Mouse (Mus musculus): ENCODE data around the gene Erc2. TPM values are rescaled to one million over a fixed set of nuclear protein-coding genes. Genes with fewer than 3 reads are reported as not detected.
A peak's percentile ranks its signal among the peaks of the same experiment; 100 is the strongest.

The Erc2 gene
- polyA plus RNA-seq, 1 experiment from 2014 or later, result 4.3 TPM

- 78% methylated on average over 1 of the region's 1 CpGs for WGBS
Measured at GRCm38 (mm10) chr14:27933533-27933932, 311.3 kb downstream of the Erc2 start.

GRCm38 (mm10) chr14:27935714-27936113, 313.5 kb downstream of the Erc2 start:
- H3K4me2 ChIP-seq (ENCODE audit: low read depth, low read length), result no peak overlapping the region
- H3K4me1 ChIP-seq (ENCODE audit: control insufficient read depth, insufficient read depth, low read length), result peaks cover 16% of the 10 kb centered on the region
- H3K9ac ChIP-seq (ENCODE audit: low read depth, low read length), result no peak overlapping the region
- no peaks in the 10 kb centered on the region for H3K36me3 ChIP-seq (ENCODE audit: control insufficient read depth, insufficient read depth, low read length)
- no peak overlapping the region for H3K4me3 ChIP-seq (ENCODE audit: low read depth, low read length)
- no peaks in the 10 kb centered on the region for H3K27me3 ChIP-seq (replicated peaks; ENCODE audit: control insufficient read depth, insufficient read depth, low read length)
- no peaks in the 10 kb centered on the region for H3K9me3 ChIP-seq (ENCODE audit: control insufficient read depth, low read length)
- 94% methylated on average over 3 of the region's 3 CpGs for WGBS
- no peak for ATAC-seq (ENCODE audit: low read depth)
- H3K27ac ChIP-seq (replicated peaks; ENCODE audit: low read depth, low read length), result no peak overlapping the region
- no peak for DNase-seq (ENCODE audit: low spot score)

More at GRCm38 (mm10) chr14:27933533-27933932, 311.3 kb downstream of the Erc2 start:
- H3K4me1 ChIP-seq (ENCODE audit: control insufficient read depth, insufficient read depth, low read length), result peaks cover 11% of the 10 kb centered on the region
- H3K4me2 ChIP-seq (ENCODE audit: low read depth, low read length), result no peak overlapping the region
- H3K4me3 ChIP-seq (ENCODE audit: low read depth, low read length), result no peak overlapping the region
- no peak overlapping the region for H3K27ac ChIP-seq (replicated peaks; ENCODE audit: low read depth, low read length)
- no peaks in the 10 kb centered on the region for H3K27me3 ChIP-seq (replicated peaks; ENCODE audit: control insufficient read depth, insufficient read depth, low read length)
- peak; percentile 14 for DNase-seq (ENCODE audit: low spot score)
- no peak for ATAC-seq (ENCODE audit: low read depth)
- H3K9ac ChIP-seq (ENCODE audit: low read depth, low read length), result no peak overlapping the region
- H3K36me3 ChIP-seq (ENCODE audit: control insufficient read depth, insufficient read depth, low read length), result no peaks in the 10 kb centered on the region
- H3K9me3 ChIP-seq (ENCODE audit: control insufficient read depth, low read length), result no peaks in the 10 kb centered on the region

DNA sequence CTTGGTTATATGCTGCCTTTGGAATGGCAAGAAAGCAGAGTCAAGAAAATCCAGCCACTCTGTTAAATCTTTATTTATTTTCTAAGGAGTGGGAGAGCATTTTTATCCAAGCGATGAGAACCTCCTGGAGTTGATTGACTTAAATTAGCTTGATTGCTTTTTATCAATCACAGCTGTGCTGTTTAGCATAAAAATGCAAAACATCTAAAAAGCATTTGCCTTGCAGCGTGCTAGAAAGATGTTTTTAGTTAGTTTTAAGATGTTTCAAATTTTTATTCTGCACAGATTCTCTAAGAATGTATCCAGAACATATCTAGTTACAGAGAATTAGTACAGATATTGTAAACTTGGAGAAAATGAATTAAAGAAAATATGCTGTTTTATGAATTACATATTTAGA, 315.7 kb downstream of the Erc2 start:
- Histone ChIP-seq H3K4me1 (ENCODE audit: control insufficient read depth, insufficient read depth, low read length) (peaks cover 16% of the 10 kb centered on the region), H3K9me3 (ENCODE audit: control insufficient read depth, low read length) (no peaks in the 10 kb centered on the region), H3K9ac (ENCODE audit: low read depth, low read length) (no peak overlapping the region), H3K4me2 (ENCODE audit: low read depth, low read length) (no peak overlapping the region), H3K36me3 (ENCODE audit: control insufficient read depth, insufficient read depth, low read length) (no peaks in the 10 kb centered on the region), H3K27ac (replicated peaks; ENCODE audit: low read depth, low read length) (peak overlapping the region; percentile 61; the same call in 1 of the 2 replicates), H3K27me3 (replicated peaks; ENCODE audit: control insufficient read depth, insufficient read depth, low read length) (no peaks in the 10 kb centered on the region), H3K4me3 (ENCODE audit: low read depth, low read length) (no peak overlapping the region)
- peak; percentile 86 for DNase-seq (ENCODE audit: low spot score)
- WGBS, result 19% methylated on average over 2 of the region's 2 CpGs
- peak; percentile 53 for ATAC-seq (ENCODE audit: low read depth)

DNA sequence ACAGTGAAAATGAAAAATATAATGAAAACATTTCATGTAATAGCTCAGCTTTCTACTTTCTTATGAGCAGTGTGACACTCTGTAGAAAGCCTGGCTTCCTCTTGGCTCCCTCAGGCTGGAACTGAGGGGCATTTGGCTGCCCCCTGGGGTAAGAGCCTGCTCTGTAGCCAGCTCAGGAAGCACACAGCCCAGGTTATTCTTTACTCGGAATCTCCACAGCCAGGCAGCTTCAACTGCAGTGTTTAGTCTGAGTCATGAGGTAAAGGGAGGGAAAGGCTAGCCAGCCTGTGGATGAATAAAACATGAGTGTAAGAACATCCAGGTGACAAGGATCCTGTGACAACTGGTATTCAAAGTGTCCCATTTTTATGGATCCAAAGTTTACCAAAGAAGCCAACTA, 323.0 kb downstream of the Erc2 start:
- 14% methylated on average over 1 of the region's 1 CpGs for WGBS
- Histone ChIP-seq H3K9ac (ENCODE audit: low read depth, low read length) (no peak overlapping the region), H3K27ac (replicated peaks; ENCODE audit: low read depth, low read length) (no peak overlapping the region), H3K4me3 (ENCODE audit: low read depth, low read length) (no peak overlapping the region), H3K9me3 (ENCODE audit: control insufficient read depth, low read length) (no peaks in the 10 kb centered on the region), H3K36me3 (ENCODE audit: control insufficient read depth, insufficient read depth, low read length) (no peaks in the 10 kb centered on the region), H3K4me2 (ENCODE audit: low read depth, low read length) (no peak overlapping the region), H3K27me3 (replicated peaks; ENCODE audit: control insufficient read depth, insufficient read depth, low read length) (no peaks in the 10 kb centered on the region), H3K4me1 (ENCODE audit: control insufficient read depth, insufficient read depth, low read length) (0 out of 2 replicates have a peak, but pooled peaks cover 10% of the 10 kb centered on the region)
- no peak for DNase-seq (ENCODE audit: low spot score)
- no peak for ATAC-seq (ENCODE audit: low read depth)

- ATAC-seq (ENCODE audit: low read depth), result no peak
- H3K9ac ChIP-seq (ENCODE audit: low read depth, low read length), result no peak overlapping the region
- H3K9me3 ChIP-seq (ENCODE audit: control insufficient read depth, low read length), result no peaks in the 10 kb centered on the region
- H3K27me3 ChIP-seq (replicated peaks; ENCODE audit: control insufficient read depth, insufficient read depth, low read length), result no peaks in the 10 kb centered on the region
- H3K36me3 ChIP-seq (ENCODE audit: control insufficient read depth, insufficient read depth, low read length), result no peaks in the 10 kb centered on the region
- WGBS, result 44% methylated on average over 5 of the region's 5 CpGs
- no peak for DNase-seq (ENCODE audit: low spot score)
- 0 out of 2 replicates have a peak, but pooled peaks cover 10% of the 10 kb centered on the region for H3K4me1 ChIP-seq (ENCODE audit: control insufficient read depth, insufficient read depth, low read length)
- no peak overlapping the region for H3K4me3 ChIP-seq (ENCODE audit: low read depth, low read length)
- H3K4me2 ChIP-seq (ENCODE audit: low read depth, low read length), result no peak overlapping the region
- no peak overlapping the region for H3K27ac ChIP-seq (replicated peaks; ENCODE audit: low read depth, low read length)
Measured at GRCm38 (mm10) chr14:27946211-27946610, 324.0 kb downstream of the Erc2 start.

DNA sequence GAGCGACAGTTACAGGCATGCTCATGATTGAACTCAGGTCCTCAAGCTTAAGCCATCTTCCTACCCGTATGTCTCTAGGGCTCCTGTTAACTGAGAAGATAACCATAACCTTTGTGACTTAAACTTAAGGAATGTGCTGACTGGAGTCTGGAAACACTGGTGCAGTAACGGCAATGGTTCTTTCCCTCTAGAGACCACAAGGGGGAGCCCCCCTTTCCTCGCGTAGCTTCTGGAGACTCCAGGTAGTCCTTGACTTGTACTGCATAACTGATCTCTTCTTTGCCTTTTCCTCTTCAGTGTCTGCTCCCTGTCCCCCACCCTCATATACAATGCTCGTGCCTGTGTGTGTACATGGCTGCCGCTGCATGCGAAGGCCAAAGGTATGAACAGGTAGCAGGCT, 326.2 kb downstream of the Erc2 start:
- Histone ChIP-seq H3K27me3 (replicated peaks; ENCODE audit: control insufficient read depth, insufficient read depth, low read length) (no peaks in the 10 kb centered on the region), H3K27ac (replicated peaks; ENCODE audit: low read depth, low read length) (no peak overlapping the region), H3K36me3 (ENCODE audit: control insufficient read depth, insufficient read depth, low read length) (no peaks in the 10 kb centered on the region), H3K9ac (ENCODE audit: low read depth, low read length) (no peak overlapping the region), H3K4me3 (ENCODE audit: low read depth, low read length) (no peak overlapping the region), H3K4me1 (ENCODE audit: control insufficient read depth, insufficient read depth, low read length) (0 out of 2 replicates have a peak, but pooled peaks cover 10% of the 10 kb centered on the region), H3K9me3 (ENCODE audit: control insufficient read depth, low read length) (no peaks in the 10 kb centered on the region), H3K4me2 (ENCODE audit: low read depth, low read length) (no peak overlapping the region)
- DNase-seq (ENCODE audit: low spot score) (no peak), ATAC-seq (ENCODE audit: low read depth) (no peak)
- 69% methylated on average over 8 of the region's 8 CpGs for WGBS

DNA sequence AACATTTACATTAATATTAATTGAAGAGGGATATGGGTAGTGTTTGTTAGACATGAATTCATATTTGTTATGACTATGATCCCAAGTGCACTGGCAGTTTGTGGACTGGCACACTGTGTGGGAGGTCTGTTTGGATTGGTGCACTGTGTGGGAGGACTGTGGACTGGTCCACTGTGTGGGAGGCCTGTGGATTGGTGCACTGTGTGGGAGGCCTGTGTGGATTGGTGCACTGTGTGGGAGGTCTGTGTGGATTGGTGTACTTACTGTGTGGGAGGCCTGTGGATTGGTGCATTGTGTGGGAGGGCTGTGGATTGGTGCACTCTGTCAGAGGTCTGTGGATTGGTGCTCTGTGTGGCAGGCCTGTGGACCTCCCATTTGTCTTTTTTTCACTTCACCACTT, 331.6 kb downstream of the Erc2 start:
- no peaks in the 10 kb centered on the region for H3K36me3 ChIP-seq (ENCODE audit: control insufficient read depth, insufficient read depth, low read length)
- H3K9me3 ChIP-seq (ENCODE audit: control insufficient read depth, low read length), result peaks cover under 1% of the 10 kb centered on the region
- H3K4me2 ChIP-seq (ENCODE audit: low read depth, low read length), result no peak overlapping the region
- no peak overlapping the region for H3K27ac ChIP-seq (replicated peaks; ENCODE audit: low read depth, low read length)
- no peaks in the 10 kb centered on the region for H3K4me1 ChIP-seq (ENCODE audit: control insufficient read depth, insufficient read depth, low read length)
- H3K9ac ChIP-seq (ENCODE audit: low read depth, low read length), result no peak overlapping the region
- ATAC-seq (ENCODE audit: low read depth), result no peak
- no peaks in the 10 kb centered on the region for H3K27me3 ChIP-seq (replicated peaks; ENCODE audit: control insufficient read depth, insufficient read depth, low read length)
- no peak for DNase-seq (ENCODE audit: low spot score)
- no peak overlapping the region for H3K4me3 ChIP-seq (ENCODE audit: low read depth, low read length)

DNA sequence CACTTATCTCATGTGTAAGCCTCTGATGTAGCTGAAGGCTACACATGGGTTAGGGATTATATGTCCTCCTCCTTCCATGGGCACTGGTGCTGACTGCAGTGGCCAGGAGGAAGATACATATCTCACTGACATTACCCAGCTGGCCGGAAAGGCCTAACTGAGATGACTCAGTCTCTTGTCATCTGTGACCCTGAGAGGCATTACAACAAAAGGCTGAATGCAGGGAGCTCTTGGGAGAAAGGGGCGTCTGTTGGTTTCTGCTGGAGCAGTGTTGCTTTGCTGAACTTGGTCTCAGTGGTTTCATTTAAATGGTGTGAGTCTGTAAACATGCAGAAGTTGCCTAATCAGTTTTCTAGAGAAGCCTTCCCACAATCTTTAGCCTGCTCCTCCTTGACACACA, 334.6 kb downstream of the Erc2 start:
- no peak overlapping the region for H3K9ac ChIP-seq (ENCODE audit: low read depth, low read length)
- no peaks in the 10 kb centered on the region for H3K27me3 ChIP-seq (replicated peaks; ENCODE audit: control insufficient read depth, insufficient read depth, low read length)
- WGBS, result 54% methylated on average over 2 of the region's 2 CpGs
- no peak overlapping the region for H3K27ac ChIP-seq (replicated peaks; ENCODE audit: low read depth, low read length)
- H3K4me3 ChIP-seq (ENCODE audit: low read depth, low read length), result no peak overlapping the region
- peaks cover 7% of the 10 kb centered on the region for H3K9me3 ChIP-seq (ENCODE audit: control insufficient read depth, low read length)
- H3K36me3 ChIP-seq (ENCODE audit: control insufficient read depth, insufficient read depth, low read length), result no peaks in the 10 kb centered on the region
- H3K4me1 ChIP-seq (ENCODE audit: control insufficient read depth, insufficient read depth, low read length), result no peaks in the 10 kb centered on the region
- H3K4me2 ChIP-seq (ENCODE audit: low read depth, low read length), result no peak overlapping the region
- DNase-seq (ENCODE audit: low spot score) (no peak), ATAC-seq (ENCODE audit: low read depth) (no peak)

DNA sequence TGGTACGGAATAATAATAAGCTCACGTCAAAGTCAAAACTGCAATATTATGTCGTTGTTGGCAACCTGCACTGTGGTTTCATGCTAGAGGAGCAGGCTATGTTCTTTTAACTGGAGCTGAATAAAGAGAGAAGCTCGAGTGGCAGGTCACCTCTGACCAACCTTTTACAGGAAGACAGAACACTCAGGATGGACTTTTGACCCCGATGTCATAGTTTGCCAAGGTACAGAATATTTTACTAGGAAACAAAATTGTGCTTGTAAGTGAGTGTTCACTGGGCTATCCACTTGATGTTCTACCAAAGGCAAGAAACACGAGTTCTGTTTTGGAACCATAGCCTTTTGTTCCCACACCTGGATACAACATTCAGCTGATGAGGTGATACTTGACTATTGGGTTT, 351.5 kb downstream of the Erc2 start:
- Histone ChIP-seq H3K27me3 (replicated peaks; ENCODE audit: control insufficient read depth, insufficient read depth, low read length) (no peaks in the 10 kb centered on the region), H3K27ac (replicated peaks; ENCODE audit: low read depth, low read length) (no peak overlapping the region), H3K9me3 (ENCODE audit: control insufficient read depth, low read length) (no peaks in the 10 kb centered on the region), H3K36me3 (ENCODE audit: control insufficient read depth, insufficient read depth, low read length) (no peaks in the 10 kb centered on the region), H3K4me3 (ENCODE audit: low read depth, low read length) (no peak overlapping the region), H3K4me2 (ENCODE audit: low read depth, low read length) (no peak overlapping the region), H3K9ac (ENCODE audit: low read depth, low read length) (no peak overlapping the region), H3K4me1 (ENCODE audit: control insufficient read depth, insufficient read depth, low read length) (no peaks in the 10 kb centered on the region)
- 72% methylated on average over 6 of the region's 6 CpGs for WGBS
- ATAC-seq (ENCODE audit: low read depth) (no peak), DNase-seq (ENCODE audit: low spot score) (no peak)

Data from embryonic facial prominence, embryonic 14.5 days (tissue).